Comparison of ENCODE assay signal across 8 mouse cellular contexts in genomic region chr1:64791826-64792225, GRCm38 (mm10). TPM values are rescaled to one million over a fixed set of nuclear protein-coding genes. Genes with fewer than 3 reads are reported as not detected.
A peak's percentile ranks its signal among the peaks of the same experiment; 100 is the strongest.
DNase-seq lines count a peak whose midpoint lies in the region; ATAC-seq lines count a peak whose summit lies in the region.

No protein-coding gene starts in this region.

- no peak overlapping the region for H3K4me2 ChIP-seq in midbrain, embryonic 11.5 days
- H3K4me2 ChIP-seq in midbrain, embryonic 14.5 days (ENCODE audit: low read length): no peak overlapping the region

- 53% methylated on average over 6 of the region's 6 CpGs for WGBS in midbrain, embryonic 11.5 days
- WGBS in midbrain, embryonic 14.5 days: 38% methylated on average over 6 of the region's 6 CpGs

- H3K9me3 ChIP-seq in midbrain, embryonic 11.5 days (ENCODE audit: control insufficient read depth, low read length): no peaks in the 10 kb centered on the region
- H3K9me3 ChIP-seq in midbrain, embryonic 14.5 days (ENCODE audit: control insufficient read depth, low read length): no peaks in the 10 kb centered on the region

- no peaks in the 10 kb centered on the region for H3K36me3 ChIP-seq in midbrain, embryonic 11.5 days (ENCODE audit: control insufficient read depth, insufficient read depth, low read length)
- no peaks in the 10 kb centered on the region for H3K36me3 ChIP-seq in midbrain, embryonic 14.5 days (ENCODE audit: control insufficient read depth, insufficient read depth, low read length)

- intact Hi-C loops in heart, postnatal 14 days (cut with DNase I): loop anchor here (5.0 kb wide), 2 partner anchors 50 to 120 kb away; no protein-coding TSS in a partner anchor

- no peak overlapping the region for H3K9ac ChIP-seq in midbrain, embryonic 11.5 days (ENCODE audit: low read length)
- no peak overlapping the region for H3K9ac ChIP-seq in midbrain, embryonic 14.5 days (replicated peaks; ENCODE audit: low read length)

- H3K4me3 ChIP-seq in midbrain, embryonic 11.5 days (ENCODE audit: low read depth, low read length): no peak overlapping the region
- no peak overlapping the region for H3K4me3 ChIP-seq in midbrain, embryonic 14.5 days (replicated peaks; ENCODE audit: low read depth, low read length)

- H3K4me1 ChIP-seq in midbrain, embryonic 11.5 days (ENCODE audit: control insufficient read depth, insufficient read depth, low read length): peaks cover 4% of the 10 kb centered on the region; the same call in 1 of the 2 replicates
- H3K4me1 ChIP-seq in midbrain, embryonic 14.5 days (ENCODE audit: control insufficient read depth, insufficient read depth, low read length): no peaks in the 10 kb centered on the region; the same call in 1 of the 2 replicates

- DNase-seq in midbrain, embryonic 11.5 days (ENCODE audit: low spot score, missing footprints): peak; percentile 86
- DNase-seq in midbrain, embryonic 14.5 days: no peak
- DNase-seq in heart, postnatal 14 days: peak; percentile 60 to 72
- peak; percentile 55 to 57 for DNase-seq in layer of hippocampus, postnatal 10 days (ENCODE audit: low spot score in 2 of 2)
- DNase-seq in right cerebral cortex, postnatal 25 days: peak; percentile 69
- DNase-seq in thymus, postnatal 4 days: no peak
- DNase-seq in ovary, postnatal 10 days (ENCODE audit: low spot score): no peak

- no peak overlapping the region for H3K27ac ChIP-seq in midbrain, embryonic 11.5 days (ENCODE audit: low read depth, low read length)
- no peak overlapping the region for H3K27ac ChIP-seq in midbrain, embryonic 14.5 days (replicated peaks; ENCODE audit: low read depth, low read length)

- no peaks in the 10 kb centered on the region for H3K27me3 ChIP-seq in midbrain, embryonic 11.5 days (ENCODE audit: control insufficient read depth, insufficient read depth, low read length)
- no peaks in the 10 kb centered on the region for H3K27me3 ChIP-seq in midbrain, embryonic 14.5 days (ENCODE audit: control insufficient read depth, insufficient read depth, low read length)

- ATAC-seq in midbrain, embryonic 11.5 days (ENCODE audit: low FRiP score): no peak
- no peak for ATAC-seq in midbrain, embryonic 14.5 days (ENCODE audit: low FRiP score, low TSS enrichment)
- peak; percentile 93 for ATAC-seq in frontal cortex, adult (ENCODE audit: low TSS enrichment)

RNA-seq across cellular contexts. Expression of gene Fzd5, which starts 54.3 kb away (rescaled TPM):
- polyA plus RNA-seq in midbrain, embryonic 11.5 days (2014; fragmentation: Nextera tagmentation; extraction: Ambion mirVana): 0.18 and 0.52 TPM in 2 replicates
- polyA plus RNA-seq in midbrain, embryonic 14.5 days (2014; fragmentation: Nextera tagmentation; extraction: Ambion mirVana): 0.16 and 0.30 TPM in 2 replicates
- 1 to 10 TPM; 4.7 to 4.9 TPM for total RNA-seq in heart, postnatal 14 days (2021)
- total RNA-seq in layer of hippocampus, postnatal 10 days (2021): 1 to 10 TPM in 1 of 2 experiments, under 1 TPM in 1; 0.83 to 1.0 TPM

Comparison
In these comparisons a context has a peak if more than half of its experiments do, and no peak if none do; other contexts are left out.
1. DNase-seq: peak in midbrain, embryonic 11.5 days (single experiment), heart, postnatal 14 days (2 of 2), layer of hippocampus, postnatal 10 days (2 of 2) and right cerebral cortex, postnatal 25 days (single experiment); none in midbrain, embryonic 14.5 days (single experiment), thymus, postnatal 4 days (single experiment) and ovary, postnatal 10 days (single experiment).